Mouse (Mus musculus) MEL (cell line): ENCODE results near the gene Caprin1. TPM values are rescaled to one million over a fixed set of nuclear protein-coding genes. Genes with fewer than 3 reads are reported as not detected.

Source experiments
- DNase-seq: peaks from one replicate; pipeline ENCODE4 v3.0.0; 2011; ENCODE audit warnings: low read depth, low spot score
- H3K27ac ChIP-seq: 2 replicates; pipeline ENCODE4 v1.5.1; 2012; ENCODE audit warnings: low read depth, mild to moderate bottlenecking, control low read depth, low read length, moderate library complexity; ENCODE audit not compliant: control insufficient read depth
- H3K27me3 ChIP-seq, 2 experiments: fragments of 150-350 bp in 1 of 2; sonication (generic) in 1 of 2; 2 replicates each; pipeline ENCODE4 v1.6.1; 2012; ENCODE audit warnings: low read length in 2 of 2, mild to moderate bottlenecking in 2 of 2, improper control_type of control experiment in 1 of 2, moderate library complexity in 1 of 2; ENCODE audit not compliant: insufficient read depth in 2 of 2, control insufficient read depth in 1 of 2
- H3K36me3 ChIP-seq, 2 experiments: 2 replicates each; pipeline ENCODE4 v1.6.1; 2012 to 2014; ENCODE audit warnings: low read length in 2 of 2, improper control_type of control experiment in 1 of 2, inconsistent platforms in 1 of 2, mild to moderate bottlenecking in 1 of 2; ENCODE audit not compliant: insufficient read depth in 2 of 2, control insufficient read depth in 1 of 2
- H3K4me1 ChIP-seq, 2 experiments: fragments of 150-350 bp in 1 of 2; sonication (generic) in 1 of 2; 2 replicates each; pipeline ENCODE4 v1.6.1; 2012; ENCODE audit warnings: low read length in 2 of 2, improper control_type of control experiment in 1 of 2, mild to moderate bottlenecking in 1 of 2; ENCODE audit not compliant: insufficient read depth in 2 of 2, control insufficient read depth in 1 of 2
- H3K4me3 ChIP-seq, 2 experiments: fragments of 150-350 bp in 1 of 2; sonication (generic) in 1 of 2; 2 replicates each; pipeline ENCODE4 v1.5.1; 2012; ENCODE audit warnings: low read depth in 2 of 2, low read length in 2 of 2, mild to moderate bottlenecking in 2 of 2, moderate library complexity in 2 of 2, control low read depth in 1 of 2, improper control_type of control experiment in 1 of 2; ENCODE audit not compliant: control insufficient read depth in 1 of 2, insufficient read depth in 1 of 2
- H3K79me2 ChIP-seq: 2 replicates; pipeline ENCODE4 v1.6.1; 2012; ENCODE audit warnings: mild to moderate bottlenecking, low read length, moderate library complexity; ENCODE audit not compliant: control insufficient read depth, poor library complexity, insufficient read depth
- H3K9ac ChIP-seq: 2 replicates; pipeline ENCODE4 v1.6.1; 2012; ENCODE audit warnings: low read depth, mild to moderate bottlenecking, control low read depth, low read length, moderate library complexity; ENCODE audit not compliant: control insufficient read depth, poor library complexity, severe bottlenecking
- H3K9me3 ChIP-seq: fragments of 150-350 bp; sonication (generic); replicated peaks from 2 replicates; pipeline ENCODE4 v1.6.1; 2012; ENCODE audit warnings: mild to moderate bottlenecking, low read length, improper control_type of control experiment, moderate library complexity; ENCODE audit not compliant: insufficient read depth
- CTCF ChIP-seq, 3 experiments: IDR thresholded peaks in 2 of 3; conservative IDR thresholded peaks in 1 of 3; 2 replicates each; pipeline ENCODE4 v1.5.1; 2011 to 2012; ENCODE audit warnings: low read length in 3 of 3, low read depth in 2 of 3, mild to moderate bottlenecking in 2 of 3, improper control_type of control experiment in 1 of 3, inconsistent platforms in 1 of 3, mixed read lengths in 1 of 3, moderate library complexity in 1 of 3; ENCODE audit not compliant: control insufficient read depth in 1 of 3, insufficient read depth in 1 of 3, poor library complexity in 1 of 3, severe bottlenecking in 1 of 3
- EP300 ChIP-seq, 2 experiments: IDR thresholded peaks; 2 replicates each; pipeline ENCODE4 v1.6.1; 2011; ENCODE audit warnings: improper control_type of control experiment in 2 of 2, low read length in 2 of 2, low read depth in 1 of 2, mild to moderate bottlenecking in 1 of 2
- GATA1 ChIP-seq: IDR thresholded peaks from 2 replicates; pipeline ENCODE4 v1.6.1; 2011; ENCODE audit warnings: low read depth, low read length, improper control_type of control experiment
- KAT2A ChIP-seq: conservative IDR thresholded peaks from 2 replicates; pipeline ENCODE4 v1.6.1; 2012; ENCODE audit warnings: low read depth, low read length, improper control_type of control experiment, inconsistent platforms
- MAFK ChIP-seq: IDR thresholded peaks from 2 replicates; pipeline ENCODE4 v1.6.1; 2011; ENCODE audit warnings: low read depth, mild to moderate bottlenecking, low read length, improper control_type of control experiment, borderline replicate concordance
- MAX ChIP-seq: IDR thresholded peaks from 2 replicates; pipeline ENCODE4 v1.6.1; 2011; ENCODE audit warnings: low read length, improper control_type of control experiment
- MXI1 ChIP-seq: IDR thresholded peaks from 2 replicates; pipeline ENCODE4 v1.6.1; 2011; ENCODE audit warnings: mild to moderate bottlenecking, low read depth, low read length, improper control_type of control experiment
- MYB ChIP-seq: IDR thresholded peaks from 2 replicates; pipeline ENCODE4 v1.6.1; 2011; ENCODE audit warnings: mild to moderate bottlenecking, low read depth, low read length, improper control_type of control experiment
- MYC ChIP-seq: IDR thresholded peaks from 2 replicates; pipeline ENCODE4 v1.6.1; 2011; ENCODE audit warnings: low read depth, mild to moderate bottlenecking, low read length, improper control_type of control experiment, moderate library complexity
- NELFE ChIP-seq: IDR thresholded peaks from 2 replicates; pipeline ENCODE4 v1.6.1; 2011; ENCODE audit warnings: low read depth, low read length, improper control_type of control experiment
- RAD21 ChIP-seq: IDR thresholded peaks from 2 replicates; pipeline ENCODE4 v1.6.1; 2011; ENCODE audit warnings: mild to moderate bottlenecking, low read depth, low read length, improper control_type of control experiment
- RCOR1 ChIP-seq: IDR thresholded peaks from 2 replicates; pipeline ENCODE4 v1.6.1; 2012; ENCODE audit warnings: low read depth, mild to moderate bottlenecking, inconsistent platforms, low read length, improper control_type of control experiment
- SIN3A ChIP-seq: IDR thresholded peaks from 2 replicates; pipeline ENCODE4 v1.6.1; 2012; ENCODE audit warnings: low read length, improper control_type of control experiment, inconsistent platforms
- SMC3 ChIP-seq: IDR thresholded peaks from 2 replicates; pipeline ENCODE4 v1.6.1; 2011; ENCODE audit warnings: low read depth, low read length, improper control_type of control experiment
- TAL1 ChIP-seq: IDR thresholded peaks from 2 replicates; pipeline ENCODE4 v1.6.1; 2012; ENCODE audit warnings: mild to moderate bottlenecking, inconsistent platforms, low read length, moderate library complexity, mixed read lengths
- TBP ChIP-seq: IDR thresholded peaks from 2 replicates; pipeline ENCODE4 v1.8.0; 2011; ENCODE audit warnings: low read depth, low read length, improper control_type of control experiment
- TCF12 ChIP-seq: IDR thresholded peaks from 2 replicates; pipeline ENCODE4 v1.6.1; 2014; ENCODE audit warnings: low read depth, mild to moderate bottlenecking, inconsistent platforms, low read length, improper control_type of control experiment, moderate library complexity
- USF1 ChIP-seq: IDR thresholded peaks from 2 replicates; pipeline ENCODE4 v1.6.1; 2014; ENCODE audit warnings: low read depth, mild to moderate bottlenecking, inconsistent platforms, low read length, improper control_type of control experiment, moderate library complexity
- ZKSCAN1 ChIP-seq: IDR thresholded peaks from 2 replicates; pipeline ENCODE4 v1.6.1; 2012; ENCODE audit warnings: low read depth, mild to moderate bottlenecking, inconsistent platforms, low read length, improper control_type of control experiment, moderate library complexity
- polyA plus RNA-seq, 2 experiments: library from polyadenylated mRNA; stranded (reverse) in 1 of 2; unstranded in 1 of 2; fragments of >175 nt in 1 of 2; fragments of >200 nt in 1 of 2; gene quantifications; 2 replicates each; pipeline versions ENCODE4 v1.2.1 to v1.2.4; 2012; ENCODE audit warnings: low replicate concordance in 2 of 2, low read depth in 1 of 2; ENCODE audit not compliant: insufficient read length in 2 of 2, insufficient read depth in 1 of 2, missing spikeins in 1 of 2
- total RNA-seq: library from RNA; depleted of rRNA; stranded (reverse); fragments of 300-350 nt; gene quantifications from 2 replicates; pipeline ENCODE4 v1.2.3, GENCODE M21; 2012

Caprin1 gene
- total and polyA plus RNA-seq, 3 experiments = 209 to 426 (median 239) TPM

GRCm38 (mm10) chr2:103832899-103833298, 35.5 kb upstream of the Caprin1 start:
- DNase-seq = no peak
- H3K36me3 ChIP-seq = peaks cover 0 to 6% of the 10 kb centered on the region in 2 experiments; a peak in 2 of 4 replicates
- no peaks in the 10 kb centered on the region for H3K9me3 ChIP-seq
- H3K27ac ChIP-seq = no peak overlapping the region
- TF ChIP-seq CTCF (IDR thresholded peaks at IDR 0.05 in 2 of 3, conservative IDR thresholded peaks at IDR 0.05 in 1 of 3; ENCODE audit: control insufficient read depth in 1 of 3, insufficient read depth in 1 of 3, low read depth in 2 of 3, low read length in 3 of 3, poor library complexity in 1 of 3, severe bottlenecking in 1 of 3) (no peak), USF1 (no peak), ZKSCAN1 (no peak), MAFK (no peak), TAL1 (no peak), KAT2A (no peak), RAD21 (no peak), MAX (no peak), MXI1 (no peak), NELFE (no peak)
- H3K4me3 ChIP-seq = no peak overlapping the region
- H3K27me3 ChIP-seq = no peaks in the 10 kb centered on the region
- H3K4me1 ChIP-seq = peaks cover 0 to 2% of the 10 kb centered on the region in 2 experiments; a peak in 1 of 4 replicates
- H3K9ac ChIP-seq = no peak overlapping the region
- no peaks in the 10 kb centered on the region for H3K79me2 ChIP-seq

GRCm38 (mm10) chr2:103828900-103829299, 31.5 kb upstream of the Caprin1 start:
- no peak overlapping the region for H3K9ac ChIP-seq
- no peaks in the 10 kb centered on the region for H3K79me2 ChIP-seq
- H3K4me1 ChIP-seq = peaks cover 0 to 2% of the 10 kb centered on the region in 2 experiments; a peak in 1 of 4 replicates
- TF ChIP-seq SIN3A = no peak
- TF ChIP-seq EP300 (IDR thresholded peaks at IDR 0.05; ENCODE audit: low read depth in 1 of 2, low read length in 2 of 2) = peak; percentile 68 to 85
- TF ChIP-seq MYB = peak; percentile 64; the same call in 1 of the 2 replicates
- no peak for TF ChIP-seq SMC3
- 0 out of 2 replicates have a peak, but pooled peaks have one; percentile 20 for TF ChIP-seq TCF12
- TF ChIP-seq RCOR1 = peak; percentile 45; the same call in 1 of the 2 replicates
- TF ChIP-seq MYC = no peak
- no peak for TF ChIP-seq TBP
- TF ChIP-seq GATA1 = peak; percentile 50; the same call in 1 of the 2 replicates
- no peaks in the 10 kb centered on the region for H3K9me3 ChIP-seq
- no peak overlapping the region for H3K27ac ChIP-seq
- no peaks in the 10 kb centered on the region for H3K27me3 ChIP-seq
- no peak overlapping the region for H3K4me3 ChIP-seq
- H3K36me3 ChIP-seq = peaks cover 0 to 11% of the 10 kb centered on the region in 2 experiments; a peak in 2 of 4 replicates
- DNase-seq = peak; percentile 34
